Comparison of ENCODE assay signal across 22 mouse cellular contexts in genomic region chr2:91683919-91684318, GRCm38 (mm10). TPM values are rescaled to one million over a fixed set of nuclear protein-coding genes. Genes with fewer than 3 reads are reported as not detected.
A peak's percentile ranks its signal among the peaks of the same experiment; 100 is the strongest.
DNase-seq lines count a peak whose midpoint lies in the region; ATAC-seq and TF ChIP-seq lines count a peak whose summit lies in the region.
"Had no signal": no experiment of that assay in that cellular context is flagged by ENCODE, and none has a peak within 500 bp of the region (broad histone marks: within the 10 kb centered on the region; RNA-seq: fewer than 3 reads in every experiment).

No protein-coding gene starts in this region.

- no peaks in the 10 kb centered on the region for H3K27me3 ChIP-seq in intestine, embryonic 16.5 days (replicated peaks; ENCODE audit: control insufficient read depth, insufficient read depth, low read length)
- no peaks in the 10 kb centered on the region for H3K27me3 ChIP-seq in embryonic facial prominence, embryonic 10.5 days (replicated peaks; ENCODE audit: low read depth, poor library complexity, severe bottlenecking)
- no peaks in the 10 kb centered on the region for H3K27me3 ChIP-seq in liver, embryonic 12.5 days (replicated peaks)
- H3K27me3 ChIP-seq: embryonic facial prominence, embryonic 12.5 days; lung, embryonic 15.5 days; midbrain, embryonic 15.5 days; neural tube, embryonic 15.5 days had no signal

- DNase-seq in cerebellum, adult 18-20 months, result peak; percentile 28 to 34
- no peak for DNase-seq in cerebellum, adult 8-10 months
- no peak for DNase-seq in layer of hippocampus, adult 2 months (ENCODE audit: low spot score in 2 of 2)
- DNase-seq in layer of hippocampus, adult 9-10 months (ENCODE audit: low spot score), result no peak
- peak; percentile 75 for DNase-seq in lung, postnatal 36 days
- DNase-seq in embryonic facial prominence, embryonic 10.5 days (ENCODE audit: low spot score), result no peak
- DNase-seq: adrenal gland, postnatal 14 days; kidney, adult 2 months; kidney, postnatal 10 days; right cerebral cortex, postnatal 14 days had no signal

- H3K4me1 ChIP-seq in intestine, embryonic 16.5 days (ENCODE audit: control insufficient read depth, insufficient read depth, low read length), result no peaks in the 10 kb centered on the region
- H3K4me1 ChIP-seq in embryonic facial prominence, embryonic 10.5 days, result no peaks in the 10 kb centered on the region
- no peaks in the 10 kb centered on the region for H3K4me1 ChIP-seq in liver, embryonic 12.5 days
- H3K4me1 ChIP-seq: embryonic facial prominence, embryonic 12.5 days; lung, embryonic 15.5 days; midbrain, embryonic 15.5 days; neural tube, embryonic 15.5 days had no signal

- peaks cover 14% of the 10 kb centered on the region for H3K36me3 ChIP-seq in intestine, embryonic 16.5 days (ENCODE audit: control insufficient read depth, insufficient read depth, low read length)
- H3K36me3 ChIP-seq in embryonic facial prominence, embryonic 10.5 days (replicated peaks), result peaks cover 82% of the 10 kb centered on the region
- peaks cover 78% of the 10 kb centered on the region for H3K36me3 ChIP-seq in liver, embryonic 12.5 days

- H3K9ac ChIP-seq in intestine, embryonic 16.5 days (ENCODE audit: low read depth, low read length), result no peak overlapping the region
- H3K9ac ChIP-seq in liver, embryonic 12.5 days, result no peak overlapping the region
- H3K9ac ChIP-seq: embryonic facial prominence, embryonic 12.5 days; lung, embryonic 15.5 days; midbrain, embryonic 15.5 days; neural tube, embryonic 15.5 days had no signal

- H3K9me3 ChIP-seq in intestine, embryonic 16.5 days (ENCODE audit: control insufficient read depth, low read length), result no peaks in the 10 kb centered on the region
- H3K9me3 ChIP-seq in embryonic facial prominence, embryonic 10.5 days, result no peaks in the 10 kb centered on the region
- no peaks in the 10 kb centered on the region for H3K9me3 ChIP-seq in liver, embryonic 12.5 days (replicated peaks)
- H3K9me3 ChIP-seq: embryonic facial prominence, embryonic 12.5 days; G1E; lung, embryonic 15.5 days; midbrain, embryonic 15.5 days; neural tube, embryonic 15.5 days had no signal

- TF ChIP-seq CTCF in layer of hippocampus, adult 2 months (conservative IDR thresholded peaks at IDR 0.05), result no peak

- H3K4me2 ChIP-seq in intestine, embryonic 16.5 days (ENCODE audit: low read depth, low read length), result no peak overlapping the region
- H3K4me2 ChIP-seq in liver, embryonic 12.5 days, result no peak overlapping the region
- H3K4me2 ChIP-seq: embryonic facial prominence, embryonic 12.5 days; liver, embryonic 11.5 days; lung, embryonic 15.5 days; midbrain, embryonic 15.5 days; neural tube, embryonic 15.5 days had no signal

- no peak overlapping the region for H3K4me3 ChIP-seq in layer of hippocampus, adult 2 months
- no peak overlapping the region for H3K4me3 ChIP-seq in intestine, embryonic 16.5 days (ENCODE audit: low read length)
- H3K4me3 ChIP-seq in embryonic facial prominence, embryonic 10.5 days, result no peak overlapping the region
- H3K4me3 ChIP-seq in liver, embryonic 12.5 days, result no peak overlapping the region
- H3K4me3 ChIP-seq: embryonic facial prominence, embryonic 12.5 days; erythroblast, embryonic 14.5 days; lung, embryonic 15.5 days; midbrain, embryonic 15.5 days; neural tube, embryonic 15.5 days had no signal

- H3K27ac ChIP-seq in layer of hippocampus, adult 2 months, result peak overlapping the region; percentile 59
- H3K27ac ChIP-seq in intestine, embryonic 16.5 days (ENCODE audit: low read length), result no peak overlapping the region
- no peak overlapping the region for H3K27ac ChIP-seq in embryonic facial prominence, embryonic 10.5 days (replicated peaks)
- H3K27ac ChIP-seq in liver, embryonic 12.5 days, result no peak overlapping the region
- H3K27ac ChIP-seq: embryonic facial prominence, embryonic 12.5 days; hindbrain, postnatal 0 days; lung, embryonic 15.5 days; midbrain, embryonic 15.5 days; neural tube, embryonic 15.5 days had no signal

- 0 out of 2 replicates have a peak, but pooled peaks have one; percentile 33 for ATAC-seq in intestine, embryonic 16.5 days
- ATAC-seq in liver, embryonic 12.5 days, result no peak
- ATAC-seq: activated CD4-positive, CD25-positive, alpha-beta regulatory T cell, adult 4 months; forebrain, embryonic 16.5 days; hindbrain, postnatal 0 days; midbrain, embryonic 15.5 days had no signal

- WGBS in intestine, embryonic 16.5 days, result 73% methylated on average over 8 of the region's 8 CpGs
- WGBS in embryonic facial prominence, embryonic 10.5 days, result 81% methylated on average over 8 of the region's 8 CpGs
- 73% methylated on average over 8 of the region's 8 CpGs for WGBS in liver, embryonic 12.5 days (ENCODE audit: insufficient replicate concordance)

RNA-seq across cellular contexts. Expression of gene Atg13, which starts 26.5 kb away (rescaled TPM):
- total RNA-seq in layer of hippocampus, adult 2 months (2021), result 10 to 100 TPM; 73.9 to 75.3 TPM
- 22.9 and 25.8 TPM in 2 replicates for polyA plus RNA-seq in intestine, embryonic 16.5 days (2015; fragmentation: Nextera tagmentation; extraction: Ambion mirVana)
- polyA plus RNA-seq in embryonic facial prominence, embryonic 10.5 days (2016; fragmentation: Nextera tagmentation; extraction: Ambion mirVana), result 27.1 and 28.9 TPM in 2 replicates
- 12.8 and 14.7 TPM in 2 replicates for polyA plus RNA-seq in liver, embryonic 12.5 days (2016; fragmentation: Nextera tagmentation; extraction: Ambion mirVana)

RNA-seq across cellular contexts. Expression of gene Harbi1, which starts 26.7 kb away (rescaled TPM):
- total RNA-seq in layer of hippocampus, adult 2 months (2021), result 1 to 10 TPM; 6.7 to 10.0 TPM
- polyA plus RNA-seq in intestine, embryonic 16.5 days (2015; fragmentation: Nextera tagmentation; extraction: Ambion mirVana), result 14.8 and 17.1 TPM in 2 replicates
- 24.8 and 26.9 TPM in 2 replicates for polyA plus RNA-seq in embryonic facial prominence, embryonic 10.5 days (2016; fragmentation: Nextera tagmentation; extraction: Ambion mirVana)
- 8.4 and 10.6 TPM in 2 replicates for polyA plus RNA-seq in liver, embryonic 12.5 days (2016; fragmentation: Nextera tagmentation; extraction: Ambion mirVana)

RNA-seq across cellular contexts. Expression of gene Arhgap1, which starts 34.3 kb away (rescaled TPM):
- total RNA-seq in layer of hippocampus, adult 2 months (2021), result 10 to 100 TPM; 65.1 to 66.2 TPM
- polyA plus RNA-seq in intestine, embryonic 16.5 days (2015; fragmentation: Nextera tagmentation; extraction: Ambion mirVana), result 157 and 173 TPM in 2 replicates
- 76.0 and 80.5 TPM in 2 replicates for polyA plus RNA-seq in embryonic facial prominence, embryonic 10.5 days (2016; fragmentation: Nextera tagmentation; extraction: Ambion mirVana)
- polyA plus RNA-seq in liver, embryonic 12.5 days (2016; fragmentation: Nextera tagmentation; extraction: Ambion mirVana), result 59.8 and 66.1 TPM in 2 replicates

RNA-seq across cellular contexts. Expression of gene Zfp408, which starts 34.3 kb away (rescaled TPM):
- 10 to 100 TPM; 11.0 to 12.4 TPM for total RNA-seq in layer of hippocampus, adult 2 months (2021)
- polyA plus RNA-seq in intestine, embryonic 16.5 days (2015; fragmentation: Nextera tagmentation; extraction: Ambion mirVana), result 7.9 and 9.2 TPM in 2 replicates
- 11.0 and 11.5 TPM in 2 replicates for polyA plus RNA-seq in embryonic facial prominence, embryonic 10.5 days (2016; fragmentation: Nextera tagmentation; extraction: Ambion mirVana)
- 5.0 and 5.9 TPM in 2 replicates for polyA plus RNA-seq in liver, embryonic 12.5 days (2016; fragmentation: Nextera tagmentation; extraction: Ambion mirVana)

RNA-seq across cellular contexts. Expression of gene Ambra1, which starts 46.0 kb away (rescaled TPM):
- 10 to 100 TPM; 49.7 to 50.4 TPM for total RNA-seq in layer of hippocampus, adult 2 months (2021)
- 11.8 and 12.8 TPM in 2 replicates for polyA plus RNA-seq in intestine, embryonic 16.5 days (2015; fragmentation: Nextera tagmentation; extraction: Ambion mirVana)
- polyA plus RNA-seq in embryonic facial prominence, embryonic 10.5 days (2016; fragmentation: Nextera tagmentation; extraction: Ambion mirVana), result 25.0 and 25.6 TPM in 2 replicates
- 8.7 and 9.0 TPM in 2 replicates for polyA plus RNA-seq in liver, embryonic 12.5 days (2016; fragmentation: Nextera tagmentation; extraction: Ambion mirVana)

Comparison
In these comparisons a context has a peak if more than half of its experiments do, and no peak if none do; other contexts are left out.
1. DNase-seq: peak in cerebellum, adult 18-20 months (2 of 2) and lung, postnatal 36 days (single experiment); none in cerebellum, adult 8-10 months (single experiment), layer of hippocampus, adult 2 months (0 of 2), layer of hippocampus, adult 9-10 months (single experiment) and embryonic facial prominence, embryonic 10.5 days (single experiment).